Mouse (Mus musculus) right cerebral cortex, adult 2 months (tissue): Measurements from ENCODE around the gene Nrxn2.

Experiments used
- DNase-seq, 2 experiments: peaks; one replicate each; pipeline ENCODE4 v3.0.0; 2021 to 2022; ENCODE audit warnings: low spot score in 2 of 2

Gene Nrxn2

GRCm38 (mm10) chr19:6416894-6417761, 1.4 kb upstream of the Nrxn2 start:
- no peak for DNase-seq

- DNase-seq, result no peak
These were observed 607 bp downstream of the Nrxn2 start for GRCm38 (mm10) chr19:6418984-6419692.

GRCm38 (mm10) chr19:6419805-6420310, 1.3 kb downstream of the Nrxn2 start:
- no peak for DNase-seq

- DNase-seq, result peak; percentile 68 to 83
These were observed 2.1 kb downstream of the Nrxn2 start for GRCm38 (mm10) chr19:6420481-6421210.

- DNase-seq, result peak; percentile 72 to 80
These were observed 2.7 kb downstream of the Nrxn2 start for GRCm38 (mm10) chr19:6421211-6421590.

- no peak for DNase-seq
These were observed 3.5 kb downstream of the Nrxn2 start for GRCm38 (mm10) chr19:6422014-6422413.

GRCm38 (mm10) chr19:6423241-6423640, 4.7 kb downstream of the Nrxn2 start:
- DNase-seq, result peak; percentile 80 to 81

- no peak for DNase-seq
These were observed 5.8 kb downstream of the Nrxn2 start for GRCm38 (mm10) chr19:6424137-6424881.

- no peak for DNase-seq
These were observed 7.1 kb downstream of the Nrxn2 start for GRCm38 (mm10) chr19:6425595-6425994.

- DNase-seq, result no peak
These were observed 8.4 kb downstream of the Nrxn2 start for GRCm38 (mm10) chr19:6426703-6427500.

- DNase-seq, result no peak
These were observed 9.3 kb downstream of the Nrxn2 start for GRCm38 (mm10) chr19:6427653-6428434.

GRCm38 (mm10) chr19:6428501-6429200, 10.1 kb downstream of the Nrxn2 start:
- DNase-seq, result no peak

GRCm38 (mm10) chr19:6443016-6443415, 24.5 kb downstream of the Nrxn2 start:
- no peak for DNase-seq

- DNase-seq, result no peak
These were observed 27.4 kb downstream of the Nrxn2 start for GRCm38 (mm10) chr19:6445761-6446423.

GRCm38 (mm10) chr19:6446736-6447437, 28.4 kb downstream of the Nrxn2 start:
- DNase-seq, result no peak

- no peak for DNase-seq
These were observed 30.2 kb downstream of the Nrxn2 start for GRCm38 (mm10) chr19:6448752-6449151.

- no peak for DNase-seq
These were observed 31.3 kb downstream of the Nrxn2 start for GRCm38 (mm10) chr19:6449841-6450240.

GRCm38 (mm10) chr19:6452030-6452494, 33.5 kb downstream of the Nrxn2 start:
- peak; percentile 74 to 85 for DNase-seq
